Mouse (Mus musculus) megakaryocyte-erythroid progenitor cell, adult 5-6 weeks (primary cell): ENCODE measurements around the gene N4bp1. TPM values are rescaled to one million over a fixed set of nuclear protein-coding genes. Genes with fewer than 3 reads are reported as not detected.

Experiments
- ATAC-seq: replicated peaks from 2 replicates; pipeline ENCODE4 v1.8.0; 2016; ENCODE audit warnings: mild to moderate bottlenecking, inconsistent platforms; ENCODE audit not compliant: severe bottlenecking, poor library complexity, low FRiP score, low TSS enrichment
- total RNA-seq, 2 experiments: library from RNA; stranded (forward) in 1 of 2; stranded (reverse) in 1 of 2; fragments of 200-1000, 215-1000 nt in 1 of 2; fragments of >200 nt in 1 of 2; fragmentation: Nextera tagmentation in 1 of 2; gene quantifications; 2 replicates each; pipeline ENCODE4 v1.2.3; 2014 to 2017

N4bp1 gene
- total RNA-seq, 2 experiments from 2014 or later = 14.5 to 15.9 TPM

- no peak for ATAC-seq
Measured at GRCm38 (mm10) chr8:86901972-86902371, 16.9 kb upstream of the N4bp1 start.

- ATAC-seq = peak; percentile 87
Measured at GRCm38 (mm10) chr8:86897726-86898419, 12.8 kb upstream of the N4bp1 start.

- ATAC-seq = no peak
Measured at GRCm38 (mm10) chr8:86895390-86895789, 10.3 kb upstream of the N4bp1 start.

GRCm38 (mm10) chr8:86894194-86894761 is 9.2 kb upstream of the N4bp1 start:
- no peak for ATAC-seq

- no peak for ATAC-seq
Measured at GRCm38 (mm10) chr8:86893554-86893953, 8.5 kb upstream of the N4bp1 start.

- ATAC-seq = no peak
Measured at GRCm38 (mm10) chr8:86891533-86891932, 6.5 kb upstream of the N4bp1 start.

GRCm38 (mm10) chr8:86888058-86888939 is 3.2 kb upstream of the N4bp1 start:
- no peak for ATAC-seq

- ATAC-seq = 0 out of 2 replicates have a peak, but pooled peaks have one; percentile 33
Measured at GRCm38 (mm10) chr8:86884067-86884466, 991 bp downstream of the N4bp1 start.

- ATAC-seq = no peak
Measured at GRCm38 (mm10) chr8:86882568-86883478, 2.2 kb downstream of the N4bp1 start.

GRCm38 (mm10) chr8:86881951-86882350 is 3.1 kb downstream of the N4bp1 start:
- ATAC-seq = no peak

- no peak for ATAC-seq
Measured at GRCm38 (mm10) chr8:86881068-86881609, 3.9 kb downstream of the N4bp1 start.

GRCm38 (mm10) chr8:86876831-86877230 is 8.2 kb downstream of the N4bp1 start:
- no peak for ATAC-seq

- ATAC-seq = peak; percentile 86
Measured at GRCm38 (mm10) chr8:86874055-86874454, 11.0 kb downstream of the N4bp1 start.

GRCm38 (mm10) chr8:86873151-86873550 is 11.9 kb downstream of the N4bp1 start:
- no peak for ATAC-seq

GRCm38 (mm10) chr8:86872097-86872815 is 12.8 kb downstream of the N4bp1 start:
- ATAC-seq = no peak

GRCm38 (mm10) chr8:86871421-86871820 is 13.6 kb downstream of the N4bp1 start:
- ATAC-seq = no peak

- ATAC-seq = 0 out of 2 replicates have a peak, but pooled peaks have one; percentile 22
Measured at GRCm38 (mm10) chr8:86870771-86871170, 14.3 kb downstream of the N4bp1 start.

- ATAC-seq = no peak
Measured at GRCm38 (mm10) chr8:86868041-86868440, 17.0 kb downstream of the N4bp1 start.
